Mouse (Mus musculus) ES-E14 (cell line): Measurements from ENCODE around the gene Rbfox2.

Experiments
- CHD2 ChIP-seq: IDR thresholded peaks from 2 replicates; pipeline ENCODE4 v1.6.1; 2014; ENCODE audit warnings: mild to moderate bottlenecking, low read depth, low read length, inconsistent platforms
- HCFC1 ChIP-seq: IDR thresholded peaks from 2 replicates; pipeline ENCODE4 v1.6.1; 2012; ENCODE audit warnings: low read length, inconsistent platforms, borderline replicate concordance; ENCODE audit not compliant: insufficient read depth
- MAFK ChIP-seq: IDR thresholded peaks from 2 replicates; pipeline ENCODE4 v1.6.1; 2014; ENCODE audit warnings: mild to moderate bottlenecking, low read depth, low read length, inconsistent platforms; ENCODE audit not compliant: insufficient read depth
- ZC3H11A ChIP-seq: IDR thresholded peaks from 2 replicates; pipeline ENCODE4 v1.6.1; 2012; ENCODE audit warnings: low read depth, mild to moderate bottlenecking, inconsistent platforms, low read length, borderline replicate concordance
- ZNF384 ChIP-seq: IDR thresholded peaks from 2 replicates; pipeline ENCODE4 v1.6.1; 2012; ENCODE audit warnings: low read depth, low read length, inconsistent platforms

DNA sequence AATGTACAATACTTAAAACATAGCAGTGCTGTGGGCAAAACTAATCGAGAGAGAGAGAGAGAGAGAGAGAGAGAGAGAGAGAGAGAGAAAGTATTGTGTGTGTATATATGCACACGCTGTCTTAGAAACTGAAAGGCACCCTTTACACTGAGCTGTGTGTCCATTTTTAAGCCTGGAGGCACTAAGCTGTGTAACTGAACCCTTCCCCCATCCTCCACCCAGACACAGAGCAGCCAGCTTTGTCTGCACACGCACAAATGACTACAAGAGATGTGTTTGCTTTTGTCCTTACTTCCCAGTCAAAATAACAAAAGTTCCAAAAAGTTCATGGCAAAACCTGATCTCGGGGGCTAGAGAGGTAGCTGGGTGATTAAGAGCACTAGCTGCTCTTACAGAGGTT lies 80.9 kb downstream of the Rbfox2 start:
- TF ChIP-seq ZNF384, result no peak
- no peak for TF ChIP-seq ZC3H11A
- TF ChIP-seq HCFC1, result no peak
- TF ChIP-seq CHD2, result no peak
- TF ChIP-seq MAFK, result no peak
